Mouse (Mus musculus) E14TG2a.4 (cell line): ENCODE results near the gene Oscp1.

ENCODE experiments used
- H3K27me3 ChIP-seq: 2 replicates; pipeline ENCODE4 v1.6.1; 2014; ENCODE audit warnings: low read length, control low read depth; ENCODE audit not compliant: insufficient read depth
- H3K36me3 ChIP-seq: 2 replicates; pipeline ENCODE4 v1.6.1; 2014; ENCODE audit warnings: low read length, control low read depth; ENCODE audit not compliant: insufficient read depth
- H3K4me1 ChIP-seq: replicated peaks from 2 replicates; pipeline ENCODE4 v1.6.1; 2014; ENCODE audit warnings: low read depth, low read length, control low read depth
- H3K4me3 ChIP-seq: replicated peaks from 2 replicates; pipeline ENCODE4 v1.5.1; 2014; ENCODE audit warnings: mild to moderate bottlenecking, low read length
- H3K9me3 ChIP-seq: 2 replicates; pipeline ENCODE4 v1.6.1; 2014; ENCODE audit warnings: low read length, control low read depth
- CTCF ChIP-seq: conservative IDR thresholded peaks from 2 replicates; pipeline ENCODE4 v1.5.1; 2014; ENCODE audit warnings: low read length
- NANOG ChIP-seq: IDR thresholded peaks from 2 replicates; pipeline ENCODE4 v1.6.1; 2014; ENCODE audit warnings: borderline replicate concordance, low read length, mixed read lengths
- POU5F1 ChIP-seq: IDR thresholded peaks from 2 replicates; pipeline ENCODE4 v1.6.1; 2014; ENCODE audit warnings: low read length, borderline replicate concordance

Gene Oscp1

DNA sequence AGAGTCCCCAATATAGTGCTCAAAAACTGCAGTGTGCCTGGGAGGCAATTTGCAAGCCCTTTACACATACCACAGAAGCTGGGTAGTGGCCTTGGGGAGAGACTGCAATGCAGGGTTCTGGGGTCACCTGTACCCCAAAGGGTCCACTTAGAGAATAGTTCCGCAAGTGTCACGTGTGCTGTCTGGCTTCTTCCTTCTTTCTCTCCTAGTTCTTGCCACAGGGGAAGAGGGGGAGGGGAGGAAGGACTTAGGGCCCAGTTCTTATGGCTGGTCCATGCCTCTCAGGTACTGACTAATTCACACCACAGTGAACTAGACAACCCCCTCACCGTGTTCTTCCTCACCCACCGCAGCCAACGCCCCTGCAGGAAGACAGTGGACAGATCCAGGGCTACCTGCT, 23.0 kb upstream of the Oscp1 start:
- Histone ChIP-seq H3K4me3 (no peak overlapping the region), H3K36me3 (no peaks in the 10 kb centered on the region), H3K9me3 (no peaks in the 10 kb centered on the region), H3K27me3 (peaks cover 18% of the 10 kb centered on the region), H3K4me1 (no peaks in the 10 kb centered on the region)
- TF ChIP-seq NANOG = no peak
- TF ChIP-seq POU5F1 = no peak

DNA sequence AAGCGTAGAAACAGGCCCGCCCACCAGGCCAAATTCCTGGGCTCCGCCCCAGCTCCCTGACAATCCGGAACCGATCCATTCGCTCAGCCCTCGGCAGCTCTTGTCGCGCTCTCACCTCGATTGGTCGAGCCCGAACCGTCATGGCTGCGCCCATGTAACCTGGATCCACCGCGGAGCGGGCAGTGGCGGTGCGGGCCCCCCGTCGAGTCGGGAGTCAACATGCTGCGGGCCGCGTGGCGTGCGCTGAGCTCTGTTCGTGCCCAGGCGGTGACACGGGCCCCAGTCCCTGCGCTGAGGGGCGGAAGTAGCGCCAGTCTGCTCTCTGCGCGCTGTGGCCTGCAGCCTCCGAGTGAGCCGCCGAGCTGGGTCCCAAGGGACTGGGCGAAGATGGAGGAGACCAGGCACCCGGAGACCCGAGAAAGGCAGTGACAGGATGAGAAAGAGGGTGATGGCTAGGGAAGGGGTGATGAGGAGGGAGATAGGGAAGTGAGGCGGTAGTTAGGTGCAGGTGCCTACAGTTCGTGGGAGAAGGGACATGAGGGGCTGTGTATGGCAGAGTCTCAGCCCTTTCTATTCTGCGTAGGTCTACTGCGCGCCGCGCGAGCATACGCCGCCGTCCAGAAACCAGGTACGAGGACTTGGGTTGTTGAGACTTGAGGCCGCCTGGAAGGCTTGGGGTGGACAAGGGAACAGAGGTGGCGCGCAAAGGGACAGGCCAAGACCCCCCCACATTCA, 11.3 kb upstream of the Oscp1 start, which contains the start of gene Mrps15:
Gene Mrps15, plus strand, starts transcription at position 75 of the 735 bp plus-strand sequence.
- Histone ChIP-seq H3K36me3 (peaks cover 30% of the 10 kb centered on the region), H3K9me3 (no peaks in the 10 kb centered on the region), H3K4me3 (peak within 1 kb of the TSS; percentile 100), H3K4me1 (peaks cover 23% of the 10 kb centered on the region), H3K27me3 (no peaks in the 10 kb centered on the region)
- TF ChIP-seq NANOG (no peak), CTCF (no peak), POU5F1 (no peak)

DNA sequence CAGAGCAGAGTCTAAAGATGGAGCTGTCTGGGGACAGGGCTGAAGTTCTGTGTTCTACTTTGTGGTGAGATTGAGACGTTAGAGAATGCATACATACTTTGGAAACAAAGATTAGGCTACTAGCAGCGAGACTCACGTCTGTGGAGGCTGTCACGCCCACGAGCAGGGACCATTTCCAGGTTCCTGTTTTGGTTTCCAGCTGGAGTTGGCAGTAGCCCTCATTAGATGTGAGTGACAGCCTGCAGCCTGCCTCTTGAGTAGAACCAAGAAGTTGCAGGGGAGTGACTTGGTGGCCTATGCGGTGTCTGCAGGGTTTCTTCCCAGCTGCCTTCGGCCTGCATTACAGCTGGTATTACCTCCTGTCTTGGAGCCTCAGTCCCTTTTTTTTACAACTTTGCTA, 6.7 kb upstream of the Oscp1 start:
- Histone ChIP-seq H3K4me3 (no peak overlapping the region), H3K27me3 (no peaks in the 10 kb centered on the region), H3K9me3 (no peaks in the 10 kb centered on the region), H3K36me3 (peaks cover 76% of the 10 kb centered on the region), H3K4me1 (peaks cover 35% of the 10 kb centered on the region)
- TF ChIP-seq NANOG (no peak), POU5F1 (no peak), CTCF (no peak)

DNA sequence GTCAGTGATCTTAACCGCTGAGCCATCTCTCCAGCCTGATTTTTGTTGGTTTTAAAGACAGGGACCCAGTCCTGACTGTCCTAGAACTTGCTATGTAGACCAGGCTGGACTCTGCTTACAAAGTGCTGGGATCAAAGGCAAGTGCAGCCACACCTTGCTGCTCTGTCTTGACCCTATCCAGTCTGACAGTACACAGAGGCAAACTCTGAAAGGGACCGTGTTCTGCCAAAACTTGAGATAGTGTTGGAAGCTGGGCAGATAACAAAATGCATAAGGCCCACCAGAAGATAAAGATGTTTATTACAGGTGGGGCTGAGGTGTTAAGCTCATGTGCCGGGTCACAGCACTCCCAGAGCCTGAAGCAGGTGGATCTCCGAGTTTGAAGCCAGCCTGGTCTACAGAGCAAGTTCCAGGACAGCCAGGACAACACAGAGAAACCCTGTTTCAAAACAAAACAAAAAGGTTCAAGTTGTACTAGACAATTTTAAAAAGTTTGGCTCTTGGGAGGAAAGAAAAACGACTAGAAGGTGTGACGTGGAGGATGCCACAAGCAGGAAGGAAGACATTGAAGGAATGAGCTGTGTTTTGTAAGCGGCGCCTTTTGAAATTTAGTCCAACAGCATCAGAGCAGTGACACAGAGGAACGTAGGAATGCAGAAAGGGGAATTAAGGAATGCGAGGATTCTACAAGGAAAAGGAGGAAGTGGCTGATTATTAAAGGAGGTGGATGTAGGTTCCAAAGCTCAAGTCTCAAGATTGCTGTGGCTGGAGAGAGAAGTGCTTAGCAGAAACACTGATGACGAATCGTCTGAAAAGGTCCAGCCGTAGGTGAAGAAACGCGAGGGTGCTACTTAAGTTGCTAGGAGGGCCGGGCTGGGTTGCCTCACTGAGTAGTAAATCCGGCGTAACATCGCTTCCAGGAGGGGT, 895 bp upstream of the Oscp1 start:
- Histone ChIP-seq H3K4me1 (peaks cover 40% of the 10 kb centered on the region), H3K27me3 (no peaks in the 10 kb centered on the region), H3K36me3 (peaks cover 43% of the 10 kb centered on the region), H3K4me3 (peak overlapping the region; percentile 87), H3K9me3 (no peaks in the 10 kb centered on the region)
- TF ChIP-seq NANOG (no peak), CTCF (no peak), POU5F1 (no peak)

DNA sequence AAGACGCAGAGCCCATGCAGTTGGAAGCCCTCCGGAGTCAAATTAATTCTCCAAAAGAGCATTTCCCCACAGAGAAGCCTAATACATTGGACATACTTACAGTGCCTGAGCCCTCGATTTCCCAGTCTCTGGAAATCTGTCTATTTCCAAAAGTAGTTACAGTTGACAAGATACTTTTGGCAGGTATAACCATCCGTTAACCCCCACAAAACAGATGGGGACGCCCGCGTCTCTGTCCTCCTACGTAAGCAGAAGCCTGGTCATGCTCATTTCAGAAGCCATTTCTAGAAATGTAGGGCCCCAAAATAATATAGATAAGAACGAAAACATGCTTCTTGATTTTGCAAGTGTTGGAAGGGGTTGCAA, 615 bp downstream of the Oscp1 start:
- no peaks in the 10 kb centered on the region for H3K9me3 ChIP-seq
- H3K27me3 ChIP-seq = no peaks in the 10 kb centered on the region
- peaks cover 29% of the 10 kb centered on the region for H3K4me1 ChIP-seq
- no peak for TF ChIP-seq CTCF
- no peak for TF ChIP-seq POU5F1
- TF ChIP-seq NANOG = no peak
- peaks cover 28% of the 10 kb centered on the region for H3K36me3 ChIP-seq
- H3K4me3 ChIP-seq = peak overlapping the region; percentile 87

DNA sequence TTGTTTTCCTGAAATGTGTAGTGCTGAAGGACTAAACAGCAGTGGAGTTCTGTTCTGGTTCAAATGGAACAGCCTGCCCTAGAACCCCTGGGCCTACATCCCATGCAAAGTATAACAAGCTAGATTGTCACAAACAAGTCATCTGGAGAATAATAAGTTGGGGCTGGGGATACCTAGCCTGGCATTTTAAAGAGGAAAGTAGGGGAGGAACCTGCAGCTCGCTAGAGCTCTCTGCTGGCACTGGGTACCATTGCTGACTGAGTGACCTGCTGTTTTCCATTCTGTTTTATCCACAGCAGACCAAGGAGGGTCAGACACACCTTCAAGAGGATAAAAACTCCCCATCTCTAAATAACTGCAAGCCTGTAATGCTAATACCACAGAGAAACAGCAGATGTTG, 4.5 kb downstream of the Oscp1 start:
- peak; percentile 71 for TF ChIP-seq CTCF
- TF ChIP-seq NANOG = no peak
- H3K4me3 ChIP-seq = no peak overlapping the region
- peaks cover 14% of the 10 kb centered on the region for H3K4me1 ChIP-seq
- no peaks in the 10 kb centered on the region for H3K36me3 ChIP-seq
- H3K27me3 ChIP-seq = no peaks in the 10 kb centered on the region
- no peaks in the 10 kb centered on the region for H3K9me3 ChIP-seq

DNA sequence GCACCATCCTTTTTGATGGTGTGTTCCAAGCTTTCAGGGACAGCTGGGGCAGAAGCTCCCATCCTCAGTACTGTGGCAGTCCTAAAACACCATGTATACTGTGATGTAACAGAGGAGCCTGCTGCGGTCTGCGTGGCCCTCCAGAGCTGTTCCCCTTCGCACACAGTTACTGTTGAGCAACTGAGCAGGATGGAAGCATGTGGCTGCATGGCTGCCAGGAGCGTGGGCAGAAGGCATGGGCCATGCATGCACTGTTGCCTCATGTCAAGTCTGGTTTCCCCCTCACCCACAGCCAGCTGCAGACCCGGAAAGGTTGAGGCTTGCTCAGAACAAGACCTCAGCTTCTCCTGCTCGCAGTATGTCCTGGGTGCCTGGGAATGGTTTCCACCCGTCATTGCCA, 6.9 kb downstream of the Oscp1 start:
- no peaks in the 10 kb centered on the region for H3K27me3 ChIP-seq
- H3K4me3 ChIP-seq = no peak overlapping the region

DNA sequence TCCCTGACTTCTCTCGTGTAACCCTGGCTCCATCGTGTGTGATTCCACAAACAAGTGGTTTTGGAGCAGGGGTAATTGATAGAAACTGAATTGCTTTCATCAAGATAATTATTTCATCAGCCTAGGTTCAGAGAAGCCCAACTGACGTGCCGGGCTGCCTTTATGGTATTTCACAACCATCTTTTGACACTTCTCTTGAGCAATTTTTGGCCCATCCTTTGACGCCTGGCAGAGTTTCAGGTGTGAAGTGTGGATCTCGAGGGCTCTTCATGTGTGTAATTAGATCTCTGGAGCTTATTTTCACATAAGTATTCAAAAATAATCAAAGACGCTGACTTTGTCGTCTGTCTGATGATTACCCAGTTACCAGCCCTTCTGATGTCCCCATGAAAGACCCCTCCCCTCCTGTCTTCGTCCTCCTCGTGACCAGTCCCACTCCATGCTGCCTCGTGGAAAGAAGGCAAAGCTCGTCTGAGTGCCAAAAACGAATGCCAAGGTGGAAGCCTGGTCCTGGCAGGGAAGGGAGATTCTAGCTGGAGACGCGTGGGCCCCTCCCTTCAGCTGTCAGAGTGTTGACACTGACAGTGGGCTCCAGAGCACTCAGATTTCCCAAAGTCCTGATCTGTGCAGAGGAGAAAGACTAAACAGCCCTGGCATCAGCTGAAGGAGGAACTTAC, 9.2 kb downstream of the Oscp1 start:
- Histone ChIP-seq H3K27me3 (no peaks in the 10 kb centered on the region), H3K4me1 (peaks cover 14% of the 10 kb centered on the region), H3K4me3 (no peak overlapping the region), H3K9me3 (no peaks in the 10 kb centered on the region), H3K36me3 (no peaks in the 10 kb centered on the region)
- TF ChIP-seq POU5F1 (no peak), NANOG (no peak), CTCF (no peak)

More for the DNA sequence above, 6.9 kb downstream of the Oscp1 start:
- H3K36me3 ChIP-seq = no peaks in the 10 kb centered on the region
- H3K9me3 ChIP-seq = no peaks in the 10 kb centered on the region
- H3K4me1 ChIP-seq = peaks cover 14% of the 10 kb centered on the region
- TF ChIP-seq POU5F1 (no peak), NANOG (no peak), CTCF (no peak)
